Mouse (Mus musculus) gonadal fat pad, adult 2 months (tissue): ENCODE measurements around the gene Kcnq5. TPM values are rescaled to one million over a fixed set of nuclear protein-coding genes. Genes with fewer than 3 reads are reported as not detected.
"Not testable (repeated sequence)": the region's sequence is repeated elsewhere in the genome, so short reads cannot be mapped to it uniquely, and the experiment has no call there.

Experiments used
- DNase-seq: peaks from one replicate; pipeline ENCODE4 v3.0.0-alpha.2; 2012; ENCODE audit warnings: low read depth
- polyA plus RNA-seq: library from polyadenylated mRNA; depleted of rRNA; stranded (reverse); fragments of >200 nt; gene quantifications from 2 replicates; pipeline ENCODE4 v1.2.3, GENCODE M21; 2012

Kcnq5 gene
- polyA plus RNA-seq, 1 experiment = 0.39 TPM

- DNase-seq = no peak
These were observed 475.5 kb downstream of the Kcnq5 start for GRCm38 (mm10) chr1:21486266-21486665.

GRCm38 (mm10) chr1:21469311-21469710 is 492.4 kb downstream of the Kcnq5 start:
- no peak for DNase-seq

GRCm38 (mm10) chr1:21466431-21466830 is 495.3 kb downstream of the Kcnq5 start:
- no peak for DNase-seq

GRCm38 (mm10) chr1:21460941-21461689 is 500.6 kb downstream of the Kcnq5 start:
- DNase-seq = no peak

- DNase-seq = no peak
These were observed 503.2 kb downstream of the Kcnq5 start for GRCm38 (mm10) chr1:21458581-21458980.

GRCm38 (mm10) chr1:21455971-21456370 is 505.8 kb downstream of the Kcnq5 start:
- DNase-seq = no peak

GRCm38 (mm10) chr1:21448227-21448626 is 513.5 kb downstream of the Kcnq5 start:
- peak; percentile 6 for DNase-seq

- no peak for DNase-seq
These were observed 525.0 kb downstream of the Kcnq5 start for GRCm38 (mm10) chr1:21436753-21437152.

GRCm38 (mm10) chr1:21434853-21435252 is 526.9 kb downstream of the Kcnq5 start:
- no peak for DNase-seq

- no peak for DNase-seq
These were observed 530.1 kb downstream of the Kcnq5 start for GRCm38 (mm10) chr1:21431666-21432065.

- no peak for DNase-seq
These were observed 533.7 kb downstream of the Kcnq5 start for GRCm38 (mm10) chr1:21428079-21428478.

- DNase-seq = no peak
These were observed 536.1 kb downstream of the Kcnq5 start for GRCm38 (mm10) chr1:21425654-21426053.

- DNase-seq = no peak
These were observed 542.4 kb downstream of the Kcnq5 start for GRCm38 (mm10) chr1:21419370-21419769.

- no peak for DNase-seq
These were observed 549.6 kb downstream of the Kcnq5 start for GRCm38 (mm10) chr1:21412197-21412555.

GRCm38 (mm10) chr1:21411331-21412196 is 550.2 kb downstream of the Kcnq5 start:
- DNase-seq = no peak

- no peak for DNase-seq
These were observed 554.5 kb downstream of the Kcnq5 start for GRCm38 (mm10) chr1:21407266-21407665.

- DNase-seq = no peak
These were observed 558.9 kb downstream of the Kcnq5 start for GRCm38 (mm10) chr1:21402804-21403203.

- DNase-seq = no peak
These were observed 570.5 kb downstream of the Kcnq5 start for GRCm38 (mm10) chr1:21391138-21391671.

- DNase-seq = no peak
These were observed 578.5 kb downstream of the Kcnq5 start, which contains the start of gene Khdc1b for GRCm38 (mm10) chr1:21383256-21383655. Khdc1b (plus strand) TSS chr1:21383556.

GRCm38 (mm10) chr1:21368031-21368430 is 593.7 kb downstream of the Kcnq5 start, which contains the start of gene Khdc1c:
Khdc1c (plus strand) TSS chr1:21368331.
- DNase-seq = not testable (repeated sequence)

- no peak for DNase-seq
These were observed 612.4 kb downstream of the Kcnq5 start, which contains the start of gene Khdc1a for GRCm38 (mm10) chr1:21349341-21349740. Khdc1a (plus strand) TSS chr1:21349641.
